Mouse (Mus musculus): Measurements from ENCODE around the gene Acin1.
"Not testable (repeated sequence)": the region's sequence is repeated elsewhere in the genome, so short reads cannot be mapped to it uniquely, and the experiment has no call there.

The Acin1 gene

DNA sequence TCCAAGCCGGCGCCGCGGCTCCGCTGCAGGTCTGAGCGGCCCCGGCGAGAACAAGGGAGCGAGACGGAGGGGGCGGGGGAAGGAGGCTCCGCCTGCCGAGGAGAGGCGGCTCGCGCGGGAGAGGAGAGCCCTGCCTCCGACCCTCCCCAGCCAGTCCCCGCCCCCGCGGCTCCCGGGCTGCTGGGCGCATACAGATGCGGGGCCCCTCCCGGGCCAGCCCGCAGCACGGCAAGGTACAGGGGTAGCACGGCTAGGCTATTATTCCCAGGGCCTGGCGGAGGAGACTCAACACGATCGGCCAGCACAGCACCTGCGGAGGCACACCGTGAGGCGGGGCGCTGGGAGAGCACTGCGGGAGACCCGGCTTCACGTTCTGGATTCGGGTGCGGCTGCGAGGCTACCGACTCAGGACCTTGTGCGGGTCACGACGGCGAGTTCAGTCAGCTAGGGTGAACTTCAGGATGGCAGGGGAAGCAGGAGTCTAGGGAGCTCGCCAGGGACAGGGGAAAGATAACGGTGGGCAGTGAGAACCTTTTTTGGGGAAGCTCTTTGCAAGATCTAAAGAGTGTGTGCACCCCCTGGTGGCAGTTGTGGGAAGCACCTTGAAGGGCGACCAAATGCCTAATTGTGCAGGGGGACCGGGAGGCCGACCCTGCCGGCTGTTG lies 45.3 kb downstream of the Acin1 start, which contains the start of gene Cdh24:
TSS of gene Cdh24 (minus strand) at position 60 of the 665 bp plus-strand sequence.
- DNase-seq: peak; percentile 91

DNA sequence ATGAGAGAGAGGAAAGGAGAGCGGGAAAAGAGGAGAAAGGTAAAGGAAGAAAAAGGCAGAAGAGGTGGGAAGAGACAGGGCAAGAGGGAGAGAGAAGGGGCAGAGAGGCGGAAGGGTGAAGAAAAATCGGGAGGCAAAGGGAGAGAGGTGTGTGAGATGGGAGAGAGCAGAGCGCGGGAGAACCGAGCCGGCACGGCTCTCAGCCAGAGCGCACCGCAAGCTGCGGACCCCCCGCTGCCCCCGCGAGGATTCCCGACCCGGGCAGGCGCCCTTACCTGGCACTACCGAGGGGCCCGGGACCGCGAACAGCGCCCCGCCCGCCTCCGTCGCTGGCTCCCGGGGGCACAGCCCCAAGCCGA lies 45.8 kb downstream of the Acin1 start, which contains the start of gene Gm17606:
TSS of gene Gm17606 (plus strand) at position 7 of the 359 bp plus-strand sequence.
- no peak for DNase-seq

DNA sequence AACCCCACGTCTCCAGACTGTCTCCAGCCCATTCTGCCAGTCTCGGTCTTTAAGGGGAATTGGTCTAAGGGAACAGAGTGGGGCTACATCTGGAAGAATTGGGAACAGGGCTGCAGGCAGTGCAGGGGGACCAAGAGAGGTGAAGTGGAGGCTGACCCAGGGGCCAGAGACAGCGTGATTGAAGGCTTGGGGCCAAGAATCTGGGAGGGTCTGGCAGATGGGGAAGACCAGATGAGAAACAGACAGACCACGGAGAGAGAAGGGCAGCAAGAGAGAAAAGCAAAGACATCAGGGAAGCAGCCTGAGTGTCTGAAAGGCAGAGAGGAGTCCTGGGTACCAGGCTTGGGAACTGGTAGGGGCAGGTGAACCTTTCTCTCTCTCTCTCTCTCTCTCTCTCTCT lies 46.6 kb downstream of the Acin1 start:
- no peak for DNase-seq

DNA sequence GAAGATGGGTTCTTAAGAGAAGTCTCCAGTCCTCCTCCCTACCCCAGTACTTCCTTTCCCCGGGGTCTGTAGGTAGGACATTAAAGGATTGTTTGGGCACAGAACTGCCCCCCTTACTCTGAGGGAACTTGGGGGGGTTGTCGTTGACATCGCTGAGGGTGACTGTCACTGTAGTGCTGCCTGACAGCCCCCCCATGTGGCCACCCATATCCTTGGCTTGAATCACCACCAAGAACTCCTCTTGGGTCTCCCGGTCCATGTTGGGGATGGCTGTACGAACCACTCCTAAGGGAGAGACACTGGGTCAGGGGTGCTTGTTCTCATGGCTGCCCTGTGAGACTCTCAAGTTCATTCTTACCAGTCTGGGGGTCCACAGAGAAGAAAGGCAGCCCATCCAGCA lies 48.5 kb downstream of the Acin1 start:
- DNase-seq: no peak

DNA sequence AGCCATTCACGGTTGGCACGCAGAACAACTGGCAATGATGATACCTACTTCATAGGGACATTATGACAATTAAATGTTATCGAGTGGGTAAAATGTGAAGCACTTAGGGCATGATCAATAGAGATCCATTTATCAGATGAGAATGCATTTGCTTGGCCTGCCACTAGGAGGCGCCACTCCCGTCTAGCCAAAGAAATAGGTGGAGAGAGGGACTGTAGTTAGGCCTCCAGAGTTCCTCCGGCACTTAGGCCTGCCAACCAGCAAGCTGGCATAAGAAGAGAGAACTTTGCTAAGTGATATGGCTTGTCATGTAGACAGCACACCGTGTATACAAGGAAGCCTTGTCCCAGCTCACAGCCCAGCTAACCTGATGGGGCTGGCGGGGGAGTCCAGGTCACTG lies 49.8 kb downstream of the Acin1 start:
- DNase-seq: peak; percentile 54

DNA sequence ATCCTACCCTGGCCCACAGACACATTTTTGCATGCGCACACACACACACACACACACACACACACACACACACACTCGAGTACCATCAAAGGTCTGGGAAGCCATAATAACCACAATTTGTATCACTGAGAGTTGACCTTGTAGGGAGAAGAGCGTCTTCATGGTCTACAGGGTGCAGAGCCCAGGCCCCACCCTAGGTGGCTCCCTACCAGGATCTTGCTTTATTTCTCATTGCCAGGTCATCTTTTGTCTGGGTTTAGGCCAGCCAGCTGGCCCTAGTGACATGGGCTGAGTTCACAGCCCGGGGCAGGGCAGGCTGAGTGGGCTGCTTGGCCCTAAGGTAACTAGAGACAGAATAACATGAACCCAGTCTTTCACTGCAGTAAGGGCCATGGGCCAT lies 52.5 kb downstream of the Acin1 start:
- DNase-seq: no peak

DNA sequence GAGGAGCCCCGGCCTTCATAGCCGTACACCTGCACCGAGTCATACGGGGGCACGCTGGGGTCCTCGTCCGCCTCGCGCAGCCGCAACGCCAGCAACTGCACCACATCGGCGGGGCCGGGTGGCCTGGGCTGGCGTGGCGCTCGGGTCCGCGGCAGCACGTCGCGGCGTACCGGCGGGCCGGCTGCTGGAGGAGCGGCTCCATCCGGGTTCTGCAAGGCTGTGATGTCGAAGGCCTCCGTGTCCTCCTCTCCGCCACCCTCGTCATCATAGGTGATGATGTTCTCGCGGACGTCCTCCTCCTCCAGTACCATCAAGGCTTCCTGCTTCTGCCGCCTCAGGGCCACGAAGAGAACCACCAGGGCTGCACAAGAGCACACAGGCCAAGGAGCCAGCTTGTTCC lies 54.5 kb downstream of the Acin1 start:
- no peak for DNase-seq

DNA sequence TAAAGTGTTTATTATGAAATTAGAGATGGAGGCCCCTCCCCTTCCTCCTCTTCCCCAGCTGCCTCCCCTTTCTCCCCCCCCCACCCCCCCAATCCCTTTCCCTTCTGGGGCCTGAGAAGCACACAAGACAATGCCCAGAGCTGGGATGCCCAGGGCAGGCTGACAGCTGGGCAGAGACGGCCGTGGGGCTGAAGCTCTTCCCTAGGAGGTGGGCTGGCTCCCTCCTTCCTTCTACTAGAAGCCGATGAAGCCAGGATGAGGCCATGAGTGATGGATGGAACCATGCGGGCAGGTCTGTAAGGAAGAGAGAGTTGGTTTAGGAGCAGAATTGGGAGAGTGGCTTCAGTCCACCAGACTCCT lies 55.5 kb downstream of the Acin1 start:
- no peak for DNase-seq

DNA sequence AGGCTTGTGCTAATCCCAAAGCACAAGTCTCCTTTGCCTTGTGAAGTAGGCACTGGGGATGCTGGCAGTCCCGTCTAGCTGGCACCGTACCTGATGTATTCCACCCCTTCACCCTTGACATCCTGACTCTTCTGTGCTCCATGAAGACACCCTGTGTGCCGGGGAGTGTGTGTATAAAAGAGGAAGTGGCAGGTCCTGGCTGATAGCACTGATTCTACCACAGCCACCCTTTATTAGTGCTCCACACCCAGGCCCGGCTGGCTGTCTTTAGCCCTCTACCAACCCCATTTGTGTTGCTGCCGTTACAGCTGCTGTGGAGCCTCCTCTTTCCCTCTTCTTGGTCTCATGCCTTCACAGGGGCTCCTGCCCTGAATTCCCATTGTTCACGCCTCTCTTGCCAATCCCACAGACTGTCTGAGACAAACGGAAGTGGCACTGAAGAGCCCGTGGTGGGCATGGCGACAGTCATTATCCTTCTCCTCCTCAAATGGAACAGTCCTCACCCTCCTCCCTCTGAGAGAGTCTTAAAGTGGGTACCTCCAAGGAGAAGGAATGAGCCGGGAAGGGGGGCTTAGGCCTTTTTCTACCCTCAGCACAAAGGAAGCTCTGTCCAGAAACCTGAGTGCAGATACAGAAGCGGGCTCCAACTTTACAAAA lies 56.0 kb downstream of the Acin1 start:
- no peak for DNase-seq

DNA sequence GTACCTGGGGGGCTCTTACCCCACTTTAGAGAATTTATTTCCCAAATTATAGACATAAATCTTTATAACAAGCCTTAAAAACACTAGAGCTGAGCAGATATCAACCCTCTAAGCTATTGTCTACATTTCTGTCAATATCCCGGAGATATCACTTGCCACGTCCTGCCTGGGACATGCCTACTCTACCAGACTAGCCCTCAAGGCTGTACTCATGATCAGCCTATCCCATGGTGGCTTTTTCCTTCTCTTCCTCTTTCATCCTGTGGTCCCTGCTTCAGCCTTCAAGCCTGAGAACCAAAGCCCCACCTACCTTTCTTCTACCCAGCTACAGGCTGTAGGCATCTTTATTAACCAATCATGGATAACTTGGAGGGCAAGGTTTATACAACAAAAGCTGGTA lies 56.9 kb downstream of the Acin1 start:
- DNase-seq: no peak

DNA sequence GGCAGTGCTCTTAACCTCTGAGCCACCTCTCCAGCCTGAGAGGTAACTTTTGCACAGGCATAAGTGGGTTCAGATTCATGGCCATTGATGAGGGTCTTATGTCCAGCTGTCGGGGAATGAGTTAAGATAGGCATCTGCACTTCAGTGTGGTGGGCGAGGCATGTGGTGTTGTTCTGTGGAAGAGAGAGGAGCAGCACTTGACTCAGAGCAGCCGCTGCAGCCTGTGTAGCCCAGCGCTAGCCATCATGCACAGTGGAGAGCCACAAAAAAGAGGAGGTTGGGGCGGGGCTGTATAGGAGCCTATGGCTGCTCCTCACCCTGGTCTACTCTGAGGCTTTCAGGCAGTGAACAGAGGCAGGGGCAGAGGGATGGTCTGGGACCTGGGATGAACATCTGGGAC lies 58.6 kb downstream of the Acin1 start:
- no peak for DNase-seq

DNA sequence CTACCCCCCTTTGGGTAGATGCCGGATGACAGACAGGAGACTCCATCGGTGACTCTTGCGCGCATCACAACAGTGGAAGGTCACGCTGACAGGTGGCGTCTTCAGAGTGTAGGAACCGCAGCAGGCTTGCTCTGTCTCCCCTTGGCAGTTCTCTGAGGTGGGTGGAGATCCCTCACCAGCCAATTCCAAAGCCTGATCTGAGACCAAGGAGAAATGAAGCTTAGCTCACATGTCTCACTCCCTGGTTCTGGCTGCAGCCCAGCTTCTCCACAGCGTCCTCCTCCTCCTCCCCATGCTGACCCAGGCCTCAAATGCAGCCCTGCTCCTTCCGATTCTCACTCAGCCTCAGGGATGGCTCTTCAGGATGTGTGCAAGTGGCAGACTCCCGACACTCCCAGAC lies 61.8 kb downstream of the Acin1 start:
- no peak for DNase-seq

DNA sequence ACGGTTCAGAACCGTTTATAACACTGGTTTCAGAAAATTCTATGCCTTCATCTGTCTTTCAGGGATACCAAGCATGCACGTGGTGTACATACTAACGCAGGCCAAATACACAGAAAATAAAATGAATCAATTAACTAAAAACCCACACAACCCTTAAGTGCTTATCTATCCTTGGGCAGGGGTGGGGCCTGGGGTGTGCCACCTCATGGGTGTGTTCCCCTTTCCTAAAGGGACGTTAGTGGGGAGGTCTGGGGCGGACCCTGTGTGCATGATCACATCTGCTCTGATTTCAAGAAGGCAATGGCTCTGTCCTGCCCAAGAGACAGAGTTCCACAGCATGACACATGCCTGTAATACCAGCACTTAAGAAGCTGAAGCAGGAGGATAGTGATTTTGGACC lies 63.4 kb downstream of the Acin1 start:
- no peak for DNase-seq

DNA sequence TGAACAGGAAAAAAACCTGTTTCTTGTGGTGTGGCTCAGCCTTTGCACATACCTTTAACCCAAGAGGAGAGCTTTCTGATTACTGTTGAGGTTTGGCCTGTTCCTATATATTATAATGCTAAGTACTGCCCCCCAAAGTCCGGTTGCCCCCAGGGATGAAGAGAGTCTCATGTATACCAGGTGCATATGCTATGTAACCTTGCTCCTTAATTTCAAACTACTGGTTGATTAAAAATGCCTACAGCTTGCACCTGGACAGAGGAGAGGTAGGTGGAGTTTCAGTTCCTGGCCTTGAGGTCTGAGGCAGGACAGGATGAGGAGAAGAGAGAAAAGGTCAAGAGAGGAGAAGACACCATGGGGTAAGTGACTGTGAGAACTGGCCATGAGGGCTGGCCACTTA lies 65.6 kb downstream of the Acin1 start, which contains the start of gene Psmb11:
TSS of gene Psmb11 (plus strand) at position 301 of the 400 bp plus-strand sequence.
- no peak for DNase-seq

DNA sequence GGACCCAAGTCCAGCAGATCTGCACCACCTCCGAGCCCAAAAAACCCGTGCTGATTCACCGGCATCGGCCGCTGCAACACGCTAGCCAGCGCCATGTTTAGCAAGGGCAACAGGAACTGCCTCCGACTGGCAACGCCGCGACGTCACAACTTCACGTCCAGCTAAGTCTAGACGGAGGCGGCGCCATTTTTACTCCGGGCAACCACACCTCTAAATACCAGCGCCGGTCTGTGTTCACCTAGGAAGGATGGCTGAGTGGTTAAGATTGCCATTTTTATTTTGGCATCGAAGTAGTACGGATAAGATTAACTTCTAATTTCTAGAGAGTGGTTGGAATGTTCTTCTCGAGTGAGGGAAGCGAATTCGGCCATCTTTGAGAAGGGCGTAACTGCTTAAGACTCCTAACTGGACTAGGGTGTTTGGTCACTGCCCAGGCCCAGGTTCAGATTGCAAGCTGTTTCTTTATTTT lies 68.8 kb downstream of the Acin1 start, which contains the start of gene Psmb5:
TSS of gene Psmb5 (minus strand) at position 126 of the 469 bp plus-strand sequence.
- DNase-seq: peak; percentile 96

DNA sequence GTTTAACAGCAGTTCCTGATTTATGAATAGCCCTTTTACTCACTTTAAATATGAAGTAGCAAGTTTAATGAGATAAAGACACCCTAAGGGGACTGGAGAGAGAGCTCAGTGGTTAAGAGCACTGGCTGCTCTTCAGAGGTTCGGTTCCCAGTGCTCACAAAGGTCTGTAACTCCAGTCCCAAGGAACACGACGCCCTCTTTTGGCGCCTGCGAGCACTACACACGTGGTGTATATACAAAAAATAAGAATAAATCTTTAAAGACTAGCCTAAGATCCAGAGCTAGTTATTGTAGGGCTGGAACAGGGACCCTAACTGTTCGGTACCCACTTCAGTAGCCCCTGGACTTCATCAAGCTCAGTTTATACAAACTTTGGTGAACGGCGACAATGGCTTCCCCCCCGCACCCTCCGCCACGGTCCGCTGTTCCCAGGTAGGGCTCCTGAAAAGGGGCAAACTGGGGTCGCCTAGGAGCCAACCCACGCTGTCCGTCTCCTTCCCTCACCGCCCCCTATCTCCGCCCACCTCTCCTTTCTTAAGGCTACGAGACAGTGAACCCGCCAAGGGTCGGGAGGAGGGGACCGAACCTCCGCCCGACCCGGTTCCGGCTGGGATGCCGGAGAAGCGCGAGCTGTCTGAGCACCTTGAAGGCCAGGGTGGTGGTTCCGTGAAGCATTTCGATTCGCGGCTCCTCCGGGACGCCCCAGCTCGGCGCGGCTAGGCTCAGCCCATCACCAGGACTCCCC lies 69.4 kb downstream of the Acin1 start:
- DNase-seq: no peak

DNA sequence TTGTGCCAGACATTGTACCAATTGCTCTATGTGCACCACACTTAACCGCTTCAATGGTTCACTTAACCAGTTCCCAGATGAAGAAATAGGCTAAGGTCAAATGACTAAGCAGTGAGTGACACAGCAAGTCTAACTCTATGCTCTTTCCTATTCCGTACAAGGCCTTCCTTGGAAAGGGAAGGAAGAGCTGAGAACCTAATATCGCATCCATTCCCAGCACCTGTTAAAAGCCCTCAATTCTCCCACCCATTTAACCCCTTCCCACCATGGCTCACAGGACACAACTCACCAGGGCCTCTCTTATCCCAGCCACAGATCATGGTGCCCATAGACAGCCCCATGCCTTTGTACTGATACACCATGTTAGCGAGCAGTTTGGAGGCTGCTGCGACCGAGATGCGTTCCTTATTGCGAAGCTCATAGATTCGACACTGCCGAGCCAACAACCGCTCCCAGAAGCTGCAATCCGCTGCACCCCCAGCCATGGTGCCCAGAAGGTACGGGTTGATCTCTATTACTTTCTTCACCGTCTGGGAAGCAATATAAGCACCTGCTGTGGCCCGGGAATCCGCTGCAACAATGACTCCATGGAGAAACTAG lies 70.4 kb downstream of the Acin1 start:
- no peak for DNase-seq

DNA sequence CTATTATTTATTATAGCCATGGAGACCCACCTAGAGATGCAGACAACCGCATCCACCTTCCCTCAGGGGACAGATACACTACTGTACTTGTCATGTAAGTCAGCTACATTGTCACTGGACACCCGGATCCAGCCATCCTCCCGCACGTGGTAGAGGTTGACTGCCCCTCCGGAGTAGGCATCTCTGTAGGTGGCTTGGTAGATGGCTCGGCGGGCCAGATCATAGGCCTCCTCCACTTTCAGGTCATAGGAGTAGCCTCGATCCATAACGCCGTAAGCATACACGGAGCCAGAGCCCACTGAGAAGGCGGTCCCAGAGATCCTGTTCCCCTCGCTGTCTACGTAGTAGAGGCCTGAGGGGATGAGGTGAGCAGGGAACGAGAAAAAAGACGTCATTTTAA lies 72.6 kb downstream of the Acin1 start:
- DNase-seq: not testable (repeated sequence)

DNA sequence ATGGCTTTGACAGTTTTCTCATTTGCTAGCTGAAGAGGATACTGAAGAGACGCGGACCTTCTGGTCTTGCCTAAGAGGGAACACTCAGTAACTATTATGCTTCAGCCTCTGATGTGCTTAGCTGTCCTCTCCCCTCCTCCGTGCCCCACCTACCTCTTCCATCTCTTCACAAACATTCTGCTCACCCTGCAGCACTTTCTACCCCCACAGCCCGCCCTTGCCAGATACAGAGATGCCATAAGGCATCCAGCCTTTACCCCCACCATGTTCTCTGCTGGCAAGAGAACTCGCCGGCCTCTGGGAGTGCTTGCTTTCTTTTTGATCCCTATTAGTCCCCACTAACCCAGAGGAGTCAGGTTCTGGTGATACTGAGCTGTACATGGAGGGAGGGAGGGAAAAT lies 76.1 kb downstream of the Acin1 start:
- no peak for DNase-seq

DNA sequence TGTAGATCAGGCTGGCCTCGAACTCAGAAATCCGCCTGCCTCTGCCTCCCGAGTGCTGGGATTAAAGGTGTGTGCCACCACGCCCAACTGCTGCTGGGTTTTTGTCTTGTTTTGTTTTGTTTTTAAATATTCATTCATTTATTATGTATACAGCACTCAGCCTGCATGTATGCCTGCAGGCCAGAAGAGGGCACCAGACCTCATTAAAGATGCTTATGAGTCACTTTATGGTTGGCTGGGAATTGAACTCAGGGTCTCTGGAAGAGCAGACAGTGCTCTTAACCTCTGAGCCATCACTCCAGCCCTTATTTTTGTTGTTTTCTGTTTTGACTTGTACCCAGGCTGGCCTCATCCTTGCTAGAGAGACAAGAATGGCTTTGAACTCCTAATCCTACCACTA lies 76.8 kb downstream of the Acin1 start:
- DNase-seq: no peak

DNA sequence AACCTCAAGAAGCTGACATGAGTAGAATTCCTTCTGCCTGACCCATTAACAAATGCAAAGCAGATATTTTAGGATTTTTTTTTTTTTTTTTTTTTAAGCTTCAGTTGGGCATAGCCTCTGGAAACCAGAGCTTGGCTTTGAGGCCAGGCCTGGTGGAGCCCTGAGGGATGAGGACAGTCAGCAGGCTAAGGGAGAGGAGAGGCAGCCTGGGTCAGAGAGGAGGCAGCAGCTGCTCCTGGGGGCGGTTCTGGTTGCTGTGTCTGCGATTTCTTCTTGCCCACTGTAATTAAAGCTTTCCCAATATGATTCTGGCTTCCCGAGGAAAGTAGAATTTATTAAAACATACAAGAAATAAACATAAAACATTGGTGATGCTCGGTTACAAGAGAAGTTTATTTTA lies 77.5 kb downstream of the Acin1 start:
- no peak for DNase-seq

DNA sequence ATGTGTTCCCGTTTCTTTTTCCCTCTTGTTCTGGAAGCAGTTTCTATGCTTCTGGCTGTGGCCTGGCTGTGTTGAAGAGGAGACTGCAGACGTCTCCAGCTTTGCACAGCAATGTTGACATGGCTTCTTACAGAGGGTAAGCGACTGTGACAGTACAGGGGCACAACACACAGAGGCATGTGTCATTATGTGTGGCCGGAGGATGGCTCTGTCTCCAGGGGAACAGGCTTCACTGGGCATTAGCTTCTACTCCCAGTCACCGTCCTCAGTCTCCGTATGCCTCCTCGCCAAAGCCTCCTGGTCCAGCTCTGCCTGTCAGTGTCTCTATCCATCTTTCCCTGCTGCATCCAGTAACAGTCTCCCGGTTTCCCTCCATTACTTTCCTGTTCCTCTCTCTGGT lies 79.5 kb downstream of the Acin1 start:
- DNase-seq: no peak

DNA sequence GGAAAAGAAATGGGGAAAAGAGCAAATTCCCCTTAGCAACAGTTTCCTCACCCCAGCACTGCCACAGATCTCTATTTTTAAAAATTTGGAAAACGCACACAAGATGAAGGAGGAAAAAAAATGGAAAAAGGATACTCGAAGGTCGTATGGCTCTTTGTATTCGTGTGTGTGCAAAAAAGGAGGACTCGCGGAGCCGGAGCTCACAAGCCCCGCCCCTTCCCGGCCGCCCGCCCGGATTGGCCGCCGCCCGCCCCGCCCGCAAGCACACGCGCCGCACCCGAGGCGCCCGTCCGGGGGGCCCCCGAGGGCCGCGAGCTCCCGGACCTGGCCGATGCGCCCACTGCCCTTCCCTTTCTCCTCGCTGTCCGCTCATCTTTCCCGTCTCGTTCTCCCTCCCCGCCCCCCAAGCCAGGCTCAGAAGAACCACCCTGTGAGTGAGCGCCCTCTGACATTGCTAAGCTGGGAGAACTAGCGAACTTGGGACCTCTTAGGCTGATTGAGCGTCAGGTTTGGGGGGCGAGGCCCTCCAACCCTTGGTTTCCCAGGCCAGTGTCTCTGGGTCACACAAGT lies 80.9 kb downstream of the Acin1 start, which contains the start of gene 4931414P19Rik:
TSS of gene 4931414P19Rik (minus strand) at position 242 of the 570 bp plus-strand sequence.
- DNase-seq: peak; percentile 83

Data from kidney, adult 18-20 months (tissue).